Mouse (Mus musculus) embryo, embryonic 11 days (tissue): Measurements from ENCODE around the gene Rbfox1.

Experiments
- DNase-seq: peaks from one replicate; pipeline ENCODE4 v3.0.0-alpha.2; 2015

Gene Rbfox1

DNA sequence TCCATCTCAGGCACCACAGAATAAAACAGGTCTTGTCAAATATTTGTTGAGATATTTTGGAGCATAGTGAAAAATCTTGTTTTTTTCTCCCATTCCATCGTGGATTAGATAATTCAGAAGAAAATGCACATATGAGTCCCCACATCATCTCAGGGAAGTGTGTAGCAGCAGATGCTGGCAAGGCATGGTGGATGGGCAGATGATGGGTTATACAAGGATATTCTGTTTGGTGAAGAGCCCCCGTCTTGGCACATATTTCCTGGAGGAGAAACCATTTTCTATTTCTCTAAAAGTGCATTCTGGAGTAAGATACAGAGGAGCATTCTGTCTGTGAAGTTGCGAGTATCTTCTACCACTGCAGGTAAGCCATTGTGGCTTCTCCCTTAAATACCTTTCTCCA is 495.8 kb downstream of the Rbfox1 start:
- DNase-seq = no peak

GRCm38 (mm10) chr16:6381572-6381971 is 496.4 kb downstream of the Rbfox1 start:
- peak; percentile 11 for DNase-seq

DNA sequence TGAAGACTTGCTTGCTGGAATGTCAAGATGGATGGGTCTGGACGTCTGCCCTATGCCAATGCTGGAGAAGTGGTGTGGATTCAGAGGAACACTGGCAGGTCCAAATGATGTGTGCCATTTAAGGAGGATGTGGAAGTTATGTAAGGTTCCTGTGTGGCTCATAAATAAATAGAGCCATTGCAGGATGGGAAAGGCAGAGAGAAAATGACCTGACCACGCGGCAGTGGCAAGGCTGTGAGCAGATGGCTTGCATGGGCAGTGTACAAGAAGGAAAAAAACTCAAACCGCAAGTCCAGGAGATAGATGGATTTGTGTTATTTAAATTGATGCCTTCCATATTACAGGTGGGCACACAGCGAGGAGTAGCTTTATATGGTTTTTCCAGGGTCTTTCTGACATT is 497.6 kb downstream of the Rbfox1 start:
- DNase-seq = no peak

DNA sequence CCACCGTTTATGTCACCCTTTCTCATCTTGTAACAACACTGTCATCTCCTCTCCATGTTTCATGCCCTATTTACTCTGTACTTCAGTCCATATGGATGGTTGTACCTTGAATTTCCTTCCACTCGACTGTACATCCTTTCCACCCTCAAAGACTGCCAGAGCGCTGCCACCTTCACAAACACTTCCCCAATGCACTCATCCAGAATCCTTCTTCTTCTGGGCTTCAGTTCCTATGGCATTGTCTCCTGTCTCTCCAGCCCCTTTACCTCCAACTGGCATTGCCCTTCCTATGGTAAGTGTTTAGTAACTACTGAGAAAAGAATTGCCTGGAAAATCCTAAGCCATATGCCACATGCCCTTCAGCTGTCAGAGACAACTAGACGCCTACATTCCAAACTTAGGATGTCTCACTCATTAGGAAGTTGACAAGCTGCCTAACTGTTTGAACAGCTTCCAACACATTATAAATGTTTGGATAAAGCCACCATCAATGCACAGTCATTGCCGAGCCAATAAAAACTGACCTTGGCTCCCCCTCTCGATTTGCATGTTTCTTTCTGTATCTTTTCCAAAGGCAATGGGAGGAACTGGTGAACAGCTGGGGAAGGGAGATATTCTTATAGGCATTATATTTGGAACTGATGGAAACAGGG is 505.2 kb downstream of the Rbfox1 start:
- DNase-seq = no peak

DNA sequence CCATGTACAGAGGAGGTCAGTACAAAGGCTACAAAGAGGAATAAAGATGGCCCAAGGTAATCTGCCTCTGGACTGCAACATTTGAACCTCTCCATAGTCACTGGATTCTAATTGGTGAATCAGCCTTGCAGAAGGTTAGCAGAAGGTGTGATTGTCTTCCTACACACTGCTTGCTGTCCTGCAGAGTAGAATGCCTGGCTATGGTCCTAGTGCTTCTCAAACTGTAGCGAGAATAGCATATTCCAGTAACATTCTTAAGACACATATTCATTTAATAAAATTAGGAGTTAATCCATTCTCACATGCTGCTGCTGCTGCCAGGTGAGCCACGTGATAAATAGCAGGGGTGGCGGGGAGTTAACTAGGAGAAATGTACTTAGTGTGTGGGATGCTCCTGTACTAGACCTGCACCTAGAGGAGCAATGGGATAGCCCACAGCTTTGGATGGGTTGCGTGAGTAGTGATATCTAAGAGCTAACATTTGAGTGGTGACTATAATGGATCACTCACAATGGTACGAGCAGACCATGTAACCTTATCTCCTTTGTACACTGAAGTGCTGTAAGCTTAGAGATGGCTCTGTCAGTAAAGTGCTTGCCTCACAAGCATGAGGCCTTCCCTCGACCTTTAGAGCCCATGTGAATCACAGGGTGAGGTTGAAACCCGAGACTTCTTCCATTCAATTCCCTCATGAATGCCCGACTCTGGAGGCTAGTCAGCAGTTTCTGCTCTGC is 511.7 kb downstream of the Rbfox1 start:
- peak; percentile 23 for DNase-seq

GRCm38 (mm10) chr16:6397635-6398034 is 512.5 kb downstream of the Rbfox1 start:
- DNase-seq = no peak

DNA sequence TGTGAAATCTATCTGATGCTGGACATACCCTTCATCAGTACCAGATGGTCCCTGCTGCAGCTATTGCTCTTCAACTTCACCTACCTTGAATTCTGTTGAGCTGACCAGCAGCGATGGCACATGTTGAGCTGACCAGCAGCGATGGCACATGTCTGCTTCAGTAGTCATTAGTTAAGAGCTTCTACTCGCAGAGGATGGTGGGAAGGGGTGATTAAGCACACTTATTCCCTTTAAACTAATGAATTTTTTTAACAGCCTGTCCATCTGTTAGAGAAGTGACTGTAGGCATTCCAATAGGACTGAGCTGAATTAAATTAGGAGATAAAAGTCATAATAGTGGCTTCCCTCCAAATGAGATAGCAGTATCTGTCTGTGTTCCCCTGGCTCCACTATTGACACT is 517.7 kb downstream of the Rbfox1 start:
- DNase-seq = no peak

DNA sequence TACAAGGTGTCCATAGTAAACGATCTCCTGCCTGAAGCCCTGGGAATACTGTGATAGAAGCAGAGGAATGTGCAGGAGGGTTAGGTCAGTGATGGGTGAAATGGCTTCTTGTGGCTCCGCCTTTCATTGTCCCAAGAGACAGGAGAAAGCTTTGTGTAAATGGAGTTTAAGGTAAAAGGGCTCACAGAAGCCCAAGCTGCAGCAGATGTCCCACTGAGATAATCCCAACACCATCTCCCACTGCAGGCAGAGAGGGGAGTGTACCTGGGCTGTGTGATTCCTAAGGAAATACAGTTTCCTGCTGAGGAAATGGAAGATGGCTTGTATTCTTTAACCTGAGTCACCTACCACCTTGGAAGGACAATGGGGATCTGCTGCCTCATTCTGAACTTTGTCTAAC is 529.7 kb downstream of the Rbfox1 start:
- DNase-seq = no peak

DNA sequence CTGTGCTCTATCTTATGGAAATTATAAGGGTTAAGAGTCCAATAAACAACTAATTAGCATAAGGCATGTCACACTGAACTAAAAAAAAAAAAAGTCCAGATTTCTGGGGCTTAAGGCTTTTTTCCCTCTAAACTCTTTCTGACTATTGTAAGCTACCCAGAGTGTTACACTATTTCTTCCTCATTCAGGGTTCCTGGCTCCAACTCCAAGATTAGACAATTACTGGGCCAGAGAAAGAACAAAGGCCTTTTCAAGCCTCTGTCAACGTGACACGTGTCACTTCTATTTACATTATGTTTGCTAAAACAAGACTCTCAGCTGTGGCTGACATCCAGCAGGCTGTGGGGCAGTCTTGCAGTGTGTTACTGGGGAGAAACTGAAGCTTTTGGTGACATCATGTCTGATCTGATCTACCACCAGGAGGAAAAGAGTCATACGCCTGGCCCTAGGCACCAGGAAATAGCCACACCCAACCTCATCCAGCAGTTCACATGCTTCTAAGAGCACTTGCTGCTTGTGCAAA is 536.5 kb downstream of the Rbfox1 start:
- no peak for DNase-seq

DNA sequence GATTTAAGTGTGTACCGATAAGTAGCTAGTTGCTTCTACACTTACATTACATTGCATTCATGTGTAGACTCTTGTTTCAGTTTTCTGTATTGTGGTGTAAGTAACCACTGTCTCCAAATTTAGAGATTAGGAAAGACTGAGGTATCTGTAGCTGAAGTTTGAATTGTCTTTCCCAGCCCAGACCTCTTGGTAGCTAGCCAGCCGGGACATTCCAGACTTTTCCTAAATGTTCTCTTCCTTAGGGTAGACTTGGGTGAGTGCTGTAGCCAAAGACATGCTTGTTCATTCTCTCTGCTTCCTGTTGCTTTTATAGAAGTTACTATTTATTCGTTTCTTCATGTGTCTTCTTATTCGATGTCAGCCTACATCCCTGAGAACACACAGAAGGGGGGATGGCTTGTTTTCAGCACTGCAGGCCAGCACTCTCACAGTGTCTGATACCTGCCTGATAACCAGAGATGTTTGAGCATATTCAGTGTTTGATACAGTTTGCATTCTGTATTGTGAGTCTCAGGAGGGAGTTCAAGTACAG is 538.8 kb downstream of the Rbfox1 start:
- DNase-seq = no peak

GRCm38 (mm10) chr16:6424738-6425137 is 539.6 kb downstream of the Rbfox1 start:
- no peak for DNase-seq

GRCm38 (mm10) chr16:6427292-6428281 is 542.4 kb downstream of the Rbfox1 start:
- no peak for DNase-seq

- DNase-seq = no peak
These were observed 545.8 kb downstream of the Rbfox1 start for GRCm38 (mm10) chr16:6430981-6431380.

- peak; percentile 24 for DNase-seq
These were observed 551.3 kb downstream of the Rbfox1 start for GRCm38 (mm10) chr16:6436445-6436844.

DNA sequence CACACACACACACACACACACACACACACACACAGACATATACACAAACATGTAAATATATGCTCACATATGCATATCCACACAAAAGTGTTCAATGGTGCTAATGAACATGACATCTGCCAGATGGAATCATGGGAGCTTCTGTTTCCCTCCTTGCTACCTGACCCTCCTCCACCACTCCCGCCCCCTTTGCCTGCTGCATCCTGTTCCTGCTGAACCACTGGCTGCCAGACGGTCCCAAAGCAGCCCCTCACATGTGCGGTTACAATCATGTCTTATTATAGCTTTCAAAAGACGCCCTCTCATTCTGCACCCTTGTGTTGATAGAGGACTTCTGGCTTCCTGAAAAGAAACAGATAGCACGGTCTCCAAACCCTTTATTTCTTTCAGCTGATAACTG is 563.1 kb downstream of the Rbfox1 start:
- DNase-seq = peak; percentile 28

GRCm38 (mm10) chr16:6455349-6455748 is 570.2 kb downstream of the Rbfox1 start:
- DNase-seq = peak; percentile 24

DNA sequence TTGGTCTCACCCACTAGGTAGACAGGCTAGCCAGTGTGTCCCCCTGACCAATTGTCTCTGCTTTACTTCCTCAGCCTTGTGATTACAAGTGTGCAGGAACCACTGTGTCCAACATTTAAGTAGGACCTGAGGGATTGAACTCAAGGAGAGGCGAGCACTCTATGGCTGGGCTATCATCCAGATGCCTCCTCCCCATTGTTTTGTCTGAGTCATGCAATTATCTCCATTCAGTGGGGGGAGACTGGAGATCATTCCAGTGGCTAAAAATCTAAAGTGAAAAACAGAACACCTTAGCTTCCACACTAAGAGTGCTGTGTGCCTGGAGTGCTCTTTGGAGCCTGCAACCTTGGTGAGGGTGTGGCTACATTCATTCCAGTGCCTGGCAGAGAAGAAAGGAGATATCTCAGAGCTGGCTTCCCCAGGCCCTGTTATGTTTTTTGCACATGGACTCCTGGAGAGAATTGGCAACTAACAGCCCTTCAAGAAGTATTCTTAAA is 594.0 kb downstream of the Rbfox1 start:
- no peak for DNase-seq

GRCm38 (mm10) chr16:6479616-6480410 is 594.7 kb downstream of the Rbfox1 start:
- peak; percentile 4 for DNase-seq

DNA sequence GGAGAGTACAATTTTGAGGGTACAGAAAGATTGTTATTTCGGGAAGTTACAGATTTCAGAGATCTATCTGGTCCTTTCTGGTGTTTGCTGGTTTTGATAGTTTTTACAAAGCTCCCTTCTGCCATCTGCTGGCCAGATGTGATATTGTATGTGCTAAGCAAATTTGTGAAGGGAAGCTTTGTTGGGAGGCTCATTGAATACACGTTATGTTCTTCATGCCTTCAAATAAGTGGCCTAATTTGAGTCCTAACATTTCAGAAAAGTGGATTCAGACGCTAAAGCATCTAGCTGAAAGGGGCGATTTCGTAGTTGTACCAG is 595.2 kb downstream of the Rbfox1 start:
- peak; percentile 70 for DNase-seq

DNA sequence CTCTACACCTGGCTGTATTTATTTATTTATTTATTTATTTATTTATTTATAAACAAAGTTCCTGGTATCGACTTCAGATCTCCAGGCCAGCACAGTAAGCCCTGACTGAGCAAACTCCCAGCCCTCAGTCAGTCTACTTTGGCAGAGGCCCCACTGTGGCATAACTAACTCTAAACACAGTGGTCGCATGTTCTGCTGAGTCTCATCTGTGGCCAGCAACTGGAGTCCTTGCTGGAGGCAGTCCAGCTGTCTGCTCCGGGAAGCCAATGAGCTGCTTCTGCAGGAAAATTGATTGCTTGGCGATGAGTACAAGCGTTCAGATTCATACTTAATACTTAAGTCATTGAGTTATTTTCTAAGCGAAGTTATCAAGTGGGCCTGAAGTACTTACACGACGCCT is 598.5 kb downstream of the Rbfox1 start:
- DNase-seq = no peak

GRCm38 (mm10) chr16:6485631-6486030 is 600.5 kb downstream of the Rbfox1 start:
- no peak for DNase-seq

- peak; percentile 63 for DNase-seq
These were observed 617.1 kb downstream of the Rbfox1 start for GRCm38 (mm10) chr16:6502219-6502618.
